Mouse (Mus musculus): ENCODE results near the gene Cdk15. TPM values are rescaled to one million over a fixed set of nuclear protein-coding genes. Genes with fewer than 3 reads are reported as not detected.

The Cdk15 gene
- total and polyA plus RNA-seq, 3 experiments: 0.04 TPM; not detected in 2

DNA sequence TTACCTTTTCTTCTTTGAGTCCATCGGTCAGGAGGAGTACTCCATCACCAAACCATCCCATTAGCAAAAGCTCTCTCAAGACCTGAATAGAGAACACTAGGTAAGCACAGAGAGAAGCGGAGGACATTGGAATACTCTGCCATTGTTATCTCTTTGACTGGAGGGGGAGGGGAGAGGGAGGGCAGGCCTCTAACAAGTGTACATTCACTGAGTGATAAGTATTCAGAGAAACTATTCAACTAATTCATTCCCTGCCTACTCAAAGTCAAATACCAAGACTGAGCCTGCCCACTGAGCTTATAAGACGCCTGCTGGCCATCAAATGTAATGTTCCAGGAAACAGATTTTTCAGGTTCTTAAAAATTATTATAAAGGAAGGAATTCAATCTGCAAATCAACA is 36.3 kb upstream of the Cdk15 start:
- peaks cover 46% of the 10 kb centered on the region for H3K36me3 ChIP-seq (replicated peaks)
- H3K27me3 ChIP-seq (ENCODE audit: insufficient read depth, low read length): no peaks in the 10 kb centered on the region
- DNase-seq (ENCODE audit: low spot score) (no peak), ATAC-seq (ENCODE audit: extremely low read depth, insufficient number of reproducible peaks, low FRiP score, poor library complexity, severe bottlenecking) (no peak)
- H3K4me1 ChIP-seq (ENCODE audit: insufficient read depth, low read depth, low read length): no peaks in the 10 kb centered on the region
- no peak overlapping the region for H3K4me3 ChIP-seq (ENCODE audit: low read depth, low read length)
- no peak for TF ChIP-seq POLR2AphosphoS5 (IDR thresholded peaks at IDR 0.05; ENCODE audit: insufficient replicate concordance, low read depth, low read length)
- no peak for TF ChIP-seq GATA2 (IDR thresholded peaks at IDR 0.05; ENCODE audit: borderline replicate concordance, low read depth, low read length)
- TF ChIP-seq GATA1 (IDR thresholded peaks at IDR 0.05; ENCODE audit: borderline replicate concordance, low read length): no peak
- TF ChIP-seq TAL1 (conservative IDR thresholded peaks at IDR 0.05; ENCODE audit: low read depth, low read length): no peak
- no peak for TF ChIP-seq CTCF (IDR thresholded peaks at IDR 0.05; ENCODE audit: low read depth, low read length)
- no peaks in the 10 kb centered on the region for H3K9me3 ChIP-seq (replicated peaks)

DNA sequence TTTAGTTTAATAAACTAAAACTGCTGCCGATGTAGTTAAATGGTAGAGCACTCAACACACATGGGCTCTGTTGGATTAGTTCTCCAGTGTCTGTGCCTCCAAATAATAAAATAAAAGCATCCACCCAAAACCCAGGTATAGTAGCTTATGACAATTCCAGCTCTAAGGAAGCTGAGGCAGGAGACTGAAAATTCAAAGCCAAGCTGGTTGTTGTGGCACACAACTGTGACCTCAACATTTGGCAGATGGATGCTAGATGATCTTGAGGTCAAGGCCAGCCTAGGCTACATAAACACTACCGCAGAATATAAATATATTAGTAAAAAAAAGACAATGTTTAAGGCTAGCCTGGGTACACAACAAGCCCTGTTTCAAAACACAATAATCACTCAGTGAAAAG is 35.1 kb upstream of the Cdk15 start:
- no peaks in the 10 kb centered on the region for H3K9me3 ChIP-seq (replicated peaks)
- H3K4me1 ChIP-seq (ENCODE audit: insufficient read depth, low read depth, low read length): no peaks in the 10 kb centered on the region
- no peaks in the 10 kb centered on the region for H3K27me3 ChIP-seq (ENCODE audit: insufficient read depth, low read length)
- ATAC-seq (ENCODE audit: extremely low read depth, insufficient number of reproducible peaks, low FRiP score, poor library complexity, severe bottlenecking) (no peak), DNase-seq (ENCODE audit: low spot score) (no peak)
- TF ChIP-seq TAL1 (conservative IDR thresholded peaks at IDR 0.05; ENCODE audit: low read depth, low read length): no peak
- no peak for TF ChIP-seq GATA1 (IDR thresholded peaks at IDR 0.05; ENCODE audit: borderline replicate concordance, low read length)
- no peak for TF ChIP-seq CTCF (IDR thresholded peaks at IDR 0.05; ENCODE audit: low read depth, low read length)
- no peak for TF ChIP-seq GATA2 (IDR thresholded peaks at IDR 0.05; ENCODE audit: borderline replicate concordance, low read depth, low read length)
- no peak for TF ChIP-seq POLR2AphosphoS5 (IDR thresholded peaks at IDR 0.05; ENCODE audit: insufficient replicate concordance, low read depth, low read length)
- no peak overlapping the region for H3K4me3 ChIP-seq (ENCODE audit: low read depth, low read length)
- H3K36me3 ChIP-seq (replicated peaks): peaks cover 34% of the 10 kb centered on the region

DNA sequence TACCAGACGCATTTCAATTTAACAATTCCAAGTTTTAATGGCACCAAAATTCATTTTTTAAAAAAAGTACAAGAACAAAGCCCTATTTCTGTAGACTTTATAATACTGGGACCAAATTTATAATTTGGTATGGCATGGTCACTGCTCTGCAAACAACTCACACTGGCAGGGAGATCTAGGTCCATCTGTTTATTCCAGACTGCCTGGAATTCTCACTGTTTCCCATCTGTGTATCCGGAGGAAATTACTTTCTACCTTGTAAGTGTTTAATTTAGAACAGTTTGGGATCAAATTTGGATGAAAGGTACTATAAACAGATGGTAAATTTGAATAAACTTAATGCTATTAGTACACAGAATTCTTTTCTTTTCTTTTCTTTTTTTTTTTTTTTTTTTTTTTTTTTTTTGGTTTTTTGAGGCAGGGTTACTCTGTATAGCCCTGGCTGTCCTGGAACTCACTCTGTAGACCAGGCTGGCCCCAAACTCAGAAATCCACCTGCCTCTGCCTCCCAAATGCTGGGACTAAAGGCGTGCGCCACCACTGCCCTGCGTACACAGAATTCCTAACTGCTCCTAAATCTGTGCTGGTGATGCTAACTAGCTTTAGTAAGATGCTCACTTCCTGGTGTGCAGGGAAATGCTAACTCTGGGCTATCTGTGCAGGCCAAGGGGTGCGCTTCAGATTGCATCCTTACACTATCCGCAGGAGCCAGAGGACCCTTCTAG is 34.4 kb upstream of the Cdk15 start:
- Histone ChIP-seq H3K9me3 (replicated peaks) (no peaks in the 10 kb centered on the region), H3K4me3 (ENCODE audit: low read depth, low read length) (no peak overlapping the region), H3K4me1 (ENCODE audit: insufficient read depth, low read depth, low read length) (no peaks in the 10 kb centered on the region), H3K27me3 (ENCODE audit: insufficient read depth, low read length) (no peaks in the 10 kb centered on the region), H3K36me3 (replicated peaks) (peaks cover 30% of the 10 kb centered on the region)
- TF ChIP-seq GATA1 (IDR thresholded peaks at IDR 0.05; ENCODE audit: borderline replicate concordance, low read length): no peak
- TF ChIP-seq GATA2 (IDR thresholded peaks at IDR 0.05; ENCODE audit: borderline replicate concordance, low read depth, low read length): no peak
- no peak for TF ChIP-seq CTCF (IDR thresholded peaks at IDR 0.05; ENCODE audit: low read depth, low read length)
- TF ChIP-seq TAL1 (conservative IDR thresholded peaks at IDR 0.05; ENCODE audit: low read depth, low read length): no peak
- no peak for TF ChIP-seq POLR2AphosphoS5 (IDR thresholded peaks at IDR 0.05; ENCODE audit: insufficient replicate concordance, low read depth, low read length)
- ATAC-seq (ENCODE audit: extremely low read depth, insufficient number of reproducible peaks, low FRiP score, poor library complexity, severe bottlenecking) (no peak), DNase-seq (ENCODE audit: low spot score) (no peak)

DNA sequence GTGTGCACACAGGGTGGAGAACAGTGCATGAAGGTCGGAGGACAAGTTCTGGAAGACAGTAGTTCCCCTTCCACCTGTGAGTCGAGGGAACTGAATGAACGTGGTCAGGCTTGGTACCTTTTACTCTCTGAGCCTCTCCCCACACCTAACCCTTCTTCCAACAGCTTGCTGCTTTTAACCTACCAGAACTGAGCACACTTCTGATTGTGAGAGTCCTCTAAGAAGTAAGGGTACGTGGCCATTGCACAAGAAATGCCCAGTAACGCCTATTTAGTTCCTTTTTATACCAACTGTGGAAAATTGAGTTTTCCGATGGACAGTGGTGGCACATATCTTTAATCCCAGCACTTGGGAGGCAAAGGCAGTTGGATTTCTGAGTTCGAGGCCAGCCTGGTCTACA is 28.2 kb upstream of the Cdk15 start:
- H3K36me3 ChIP-seq (replicated peaks): peaks cover 34% of the 10 kb centered on the region
- no peak for ATAC-seq (ENCODE audit: extremely low read depth, insufficient number of reproducible peaks, low FRiP score, poor library complexity, severe bottlenecking)
- H3K27me3 ChIP-seq (ENCODE audit: insufficient read depth, low read length): no peaks in the 10 kb centered on the region
- H3K9me3 ChIP-seq (replicated peaks): no peaks in the 10 kb centered on the region
- no peak overlapping the region for H3K4me3 ChIP-seq (ENCODE audit: low read depth, low read length)
- H3K4me1 ChIP-seq (ENCODE audit: insufficient read depth, low read depth, low read length): 0 out of 2 replicates have a peak, but pooled peaks cover 2% of the 10 kb centered on the region
- TF ChIP-seq GATA1 (IDR thresholded peaks at IDR 0.05; ENCODE audit: borderline replicate concordance, low read length): no peak
- no peak for TF ChIP-seq TAL1 (conservative IDR thresholded peaks at IDR 0.05; ENCODE audit: low read depth, low read length)
- no peak for TF ChIP-seq POLR2AphosphoS5 (IDR thresholded peaks at IDR 0.05; ENCODE audit: insufficient replicate concordance, low read depth, low read length)
- no peak for TF ChIP-seq CTCF (IDR thresholded peaks at IDR 0.05; ENCODE audit: low read depth, low read length)
- TF ChIP-seq GATA2 (IDR thresholded peaks at IDR 0.05; ENCODE audit: borderline replicate concordance, low read depth, low read length): no peak
- no peak for DNase-seq (ENCODE audit: low spot score)

DNA sequence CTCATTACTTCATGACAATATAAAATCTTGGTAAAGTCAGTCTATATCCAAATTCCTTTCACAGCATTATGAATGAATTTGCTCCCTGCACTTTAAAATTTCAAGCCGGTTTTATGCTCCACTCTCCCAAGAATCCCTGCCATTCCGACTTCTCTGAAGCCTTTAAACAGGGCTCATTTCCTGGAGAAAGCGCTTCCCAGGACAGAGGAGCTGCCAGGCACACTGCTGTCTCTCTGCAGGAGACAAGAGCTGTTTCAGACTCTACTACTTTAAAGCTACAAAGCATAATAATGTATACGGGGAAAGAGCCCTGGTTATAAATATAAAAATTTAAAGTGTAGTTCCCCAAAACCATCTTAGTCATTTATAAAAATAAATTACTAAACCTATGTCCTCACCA is 27.5 kb upstream of the Cdk15 start:
- ATAC-seq (ENCODE audit: extremely low read depth, insufficient number of reproducible peaks, low FRiP score, poor library complexity, severe bottlenecking) (no peak), DNase-seq (ENCODE audit: low spot score) (no peak)
- no peaks in the 10 kb centered on the region for H3K27me3 ChIP-seq (ENCODE audit: insufficient read depth, low read length)
- TF ChIP-seq TAL1 (conservative IDR thresholded peaks at IDR 0.05; ENCODE audit: low read depth, low read length) (no peak), GATA1 (IDR thresholded peaks at IDR 0.05; ENCODE audit: borderline replicate concordance, low read length) (no peak), CTCF (IDR thresholded peaks at IDR 0.05; ENCODE audit: low read depth, low read length) (no peak), POLR2AphosphoS5 (IDR thresholded peaks at IDR 0.05; ENCODE audit: insufficient replicate concordance, low read depth, low read length) (no peak), GATA2 (IDR thresholded peaks at IDR 0.05; ENCODE audit: borderline replicate concordance, low read depth, low read length) (no peak)
- H3K36me3 ChIP-seq (replicated peaks): peaks cover 33% of the 10 kb centered on the region
- H3K4me3 ChIP-seq (ENCODE audit: low read depth, low read length): no peak overlapping the region
- H3K4me1 ChIP-seq (ENCODE audit: insufficient read depth, low read depth, low read length): 0 out of 2 replicates have a peak, but pooled peaks cover 2% of the 10 kb centered on the region
- H3K9me3 ChIP-seq (replicated peaks): no peaks in the 10 kb centered on the region

DNA sequence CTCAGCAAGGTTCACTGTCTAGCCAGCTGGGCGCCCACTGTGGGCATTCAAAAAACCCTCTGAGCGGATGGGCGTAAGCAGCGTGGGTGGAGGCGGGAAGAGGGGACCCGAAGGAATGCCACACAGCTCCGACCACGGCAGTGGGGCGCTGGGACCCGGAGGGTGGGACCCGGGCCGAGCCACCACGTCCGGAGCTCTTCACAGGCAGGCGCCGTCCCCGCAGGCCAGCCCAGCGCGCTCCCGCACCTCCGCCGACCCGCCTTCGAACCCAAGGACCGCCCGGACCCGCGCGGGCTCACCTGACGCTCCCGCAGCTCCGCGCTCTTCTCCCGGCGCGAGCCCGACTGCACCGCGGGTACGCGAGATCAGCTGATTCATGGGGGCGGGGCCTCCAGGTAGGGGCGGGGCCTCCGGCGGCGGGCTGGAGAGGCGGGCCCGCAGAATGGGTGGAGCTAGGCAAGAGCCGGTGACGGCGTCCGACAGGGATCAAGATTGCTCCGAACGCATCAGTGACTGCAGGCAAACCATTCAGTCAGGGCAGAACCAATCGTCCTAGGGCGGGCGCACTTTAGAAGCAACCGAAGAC is 19.8 kb upstream of the Cdk15 start, which contains the start of gene Als2:
Gene Als2, minus strand, starts transcription at position 376 of the 586 bp plus-strand sequence.
- Histone ChIP-seq H3K27me3 (ENCODE audit: insufficient read depth, low read length) (peaks cover 5% of the 10 kb centered on the region; the same call in 1 of the 2 replicates), H3K9me3 (replicated peaks) (no peaks in the 10 kb centered on the region), H3K4me1 (ENCODE audit: insufficient read depth, low read depth, low read length) (peaks cover 29% of the 10 kb centered on the region), H3K36me3 (replicated peaks) (peaks cover 15% of the 10 kb centered on the region), H3K4me3 (ENCODE audit: low read depth, low read length) (peak within 1 kb of the TSS; percentile 88)
- ATAC-seq (ENCODE audit: extremely low read depth, insufficient number of reproducible peaks, low FRiP score, poor library complexity, severe bottlenecking) (peak; percentile 87), DNase-seq (ENCODE audit: low spot score) (peak; percentile 93)
- TF ChIP-seq GATA2 (IDR thresholded peaks at IDR 0.05; ENCODE audit: borderline replicate concordance, low read depth, low read length): no peak
